Mouse (Mus musculus): ENCODE results near the gene Spag5.

DNA sequence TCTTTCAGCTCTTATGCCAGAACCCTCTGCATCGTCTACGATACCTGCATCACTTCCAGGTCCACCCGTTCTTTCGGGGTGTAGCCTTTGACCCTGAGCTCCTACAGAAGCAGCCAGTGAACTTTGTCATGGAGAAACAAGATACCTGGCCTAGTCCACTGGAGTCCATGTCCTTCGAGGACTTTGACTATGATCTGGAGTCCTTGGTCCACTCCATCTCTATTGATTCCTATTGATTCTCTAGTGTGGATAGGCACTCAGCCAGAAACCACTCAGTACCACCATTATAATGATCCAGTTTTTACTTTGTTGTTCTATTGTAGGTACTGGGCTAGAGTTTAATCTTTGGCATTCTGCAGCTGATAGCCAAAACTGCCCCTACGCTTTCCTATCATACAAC, 6.7 kb upstream of the Spag5 start:
- TF ChIP-seq CTCF (IDR thresholded peaks at IDR 0.05; ENCODE audit: control insufficient read depth, insufficient read depth, low read length) (no peak), POLR2A (IDR thresholded peaks at IDR 0.05; ENCODE audit: borderline replicate concordance, control insufficient read depth, low read depth, low read length) (no peak)
